ENCODE assay signal across 19 mouse cellular contexts in the genomic region with DNA sequence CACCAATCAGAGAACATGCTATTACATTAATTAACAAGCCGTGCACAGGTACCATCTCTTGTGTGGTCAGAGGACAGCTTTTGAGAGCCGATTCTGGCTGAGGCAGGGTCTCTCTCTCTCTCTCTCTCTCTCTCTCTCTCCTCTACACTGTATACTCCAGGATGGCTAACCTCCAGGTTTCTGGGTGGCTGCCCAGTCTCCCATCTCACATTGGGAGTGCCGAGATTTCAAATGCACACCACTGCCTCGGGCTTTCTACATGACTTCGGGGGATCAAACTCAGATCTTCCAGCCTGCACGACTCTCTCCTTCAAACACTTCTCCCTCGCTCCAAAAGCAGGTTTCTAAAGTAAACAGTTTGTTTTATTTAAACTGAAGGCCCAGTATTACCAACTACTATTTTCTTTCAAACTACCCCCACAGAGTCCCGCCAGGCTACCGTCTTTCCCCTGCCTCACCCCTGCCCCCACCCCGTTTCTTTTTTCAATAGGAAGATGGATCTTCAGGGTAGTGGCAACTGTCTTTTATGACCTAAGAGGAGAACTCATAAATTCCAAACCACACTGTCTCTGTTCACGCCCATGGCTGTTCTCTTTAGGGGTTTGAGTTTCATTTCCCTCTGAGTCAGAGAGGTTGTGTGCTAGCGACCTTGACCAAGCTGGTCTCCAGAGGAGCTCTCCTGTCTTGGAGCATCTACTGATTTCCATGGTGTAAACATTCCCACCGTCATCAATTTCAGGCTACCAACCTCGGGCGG. TPM values are rescaled to one million over a fixed set of nuclear protein-coding genes. Genes with fewer than 3 reads are reported as not detected.
DNase-seq lines count a peak whose midpoint lies in the region; ATAC-seq and TF ChIP-seq lines count a peak whose summit lies in the region.
"Had no signal": no experiment of that assay in that cellular context is flagged by ENCODE, and none has a peak within 500 bp of the region (broad histone marks: within the 10 kb centered on the region; RNA-seq: fewer than 3 reads in every experiment).

No protein-coding gene starts in this region.

- H3K9me3 ChIP-seq in intestine, embryonic 15.5 days = no peaks in the 10 kb centered on the region
- no peaks in the 10 kb centered on the region for H3K9me3 ChIP-seq in intestine, postnatal 0 days (ENCODE audit: control insufficient read depth)
- no peaks in the 10 kb centered on the region for H3K9me3 ChIP-seq in lung, embryonic 14.5 days (ENCODE audit: low read depth, low read length)
- H3K9me3 ChIP-seq in limb, embryonic 13.5 days = no peaks in the 10 kb centered on the region
- H3K9me3 ChIP-seq: embryonic facial prominence, embryonic 10.5 days; heart, embryonic 15.5 days had no signal

- 45% methylated on average over 15 of the region's 15 CpGs for WGBS in intestine, embryonic 15.5 days
- 48% methylated on average over 15 of the region's 15 CpGs for WGBS in intestine, postnatal 0 days
- 42% methylated on average over 15 of the region's 15 CpGs for WGBS in lung, embryonic 14.5 days
- 60% methylated on average over 15 of the region's 15 CpGs for WGBS in limb, embryonic 13.5 days

- H3K9ac ChIP-seq in intestine, embryonic 15.5 days = no peak overlapping the region
- no peak overlapping the region for H3K9ac ChIP-seq in intestine, postnatal 0 days (ENCODE audit: low read depth, low read length)
- H3K9ac ChIP-seq in lung, embryonic 14.5 days = no peak overlapping the region
- H3K9ac ChIP-seq in limb, embryonic 13.5 days = no peak overlapping the region
- H3K9ac ChIP-seq: heart, embryonic 15.5 days had no signal

- no peak overlapping the region for H3K4me3 ChIP-seq in intestine, embryonic 15.5 days (replicated peaks)
- no peak overlapping the region for H3K4me3 ChIP-seq in intestine, postnatal 0 days (ENCODE audit: low read depth, low read length)
- H3K4me3 ChIP-seq in lung, embryonic 14.5 days (ENCODE audit: low read depth, low read length) = no peak overlapping the region
- H3K4me3 ChIP-seq in limb, embryonic 13.5 days = no peak overlapping the region
- H3K4me3 ChIP-seq: embryonic facial prominence, embryonic 10.5 days; heart, adult 2 months; heart, embryonic 15.5 days had no signal

- TF ChIP-seq POLR2A in brain, embryonic 14.5 days (IDR thresholded peaks at IDR 0.05; ENCODE audit: borderline replicate concordance, extremely low read depth, insufficient read depth, insufficient read length, poor library complexity, severe bottlenecking) = no peak

- H3K4me1 ChIP-seq in intestine, embryonic 15.5 days (replicated peaks) = peaks cover 8% of the 10 kb centered on the region; the same call in 1 of the 2 replicates
- no peaks in the 10 kb centered on the region for H3K4me1 ChIP-seq in intestine, postnatal 0 days (replicated peaks; ENCODE audit: control insufficient read depth, insufficient read depth, low read length)
- peaks cover 3% of the 10 kb centered on the region; the same call in 1 of the 2 replicates for H3K4me1 ChIP-seq in lung, embryonic 14.5 days (ENCODE audit: insufficient read depth)
- H3K4me1 ChIP-seq in limb, embryonic 13.5 days = peaks cover 41% of the 10 kb centered on the region

- no peaks in the 10 kb centered on the region for H3K36me3 ChIP-seq in intestine, embryonic 15.5 days
- H3K36me3 ChIP-seq in intestine, postnatal 0 days (ENCODE audit: control insufficient read depth, insufficient read depth) = no peaks in the 10 kb centered on the region
- no peaks in the 10 kb centered on the region for H3K36me3 ChIP-seq in lung, embryonic 14.5 days (ENCODE audit: insufficient read depth)
- H3K36me3 ChIP-seq in limb, embryonic 13.5 days = no peaks in the 10 kb centered on the region
- H3K36me3 ChIP-seq: embryonic facial prominence, embryonic 10.5 days; G1E; heart, embryonic 15.5 days had no signal

- peak; percentile 56 for DNase-seq in lung, embryonic 14.5 days
- no peak for DNase-seq in lung, postnatal 25 days (ENCODE audit: low spot score)
- DNase-seq in brain, embryonic 14.5 days (ENCODE audit: low read depth) = peak; percentile 27
- no peak for DNase-seq in heart, postnatal 25 days (ENCODE audit: low spot score)
- no peak for DNase-seq in layer of hippocampus, adult 18-20 months (ENCODE audit: low spot score in 2 of 2)
- DNase-seq: adrenal gland, postnatal 25 days; cerebellum, adult 2 months; gastrocnemius, postnatal 14 days; heart, adult 2 months; heart, postnatal 14 days had no signal

- no peak overlapping the region for H3K4me2 ChIP-seq in intestine, embryonic 15.5 days (replicated peaks)
- H3K4me2 ChIP-seq in intestine, postnatal 0 days (replicated peaks; ENCODE audit: low read depth) = no peak overlapping the region
- H3K4me2 ChIP-seq in lung, embryonic 14.5 days = no peak overlapping the region
- no peak overlapping the region for H3K4me2 ChIP-seq in limb, embryonic 13.5 days (replicated peaks)
- H3K4me2 ChIP-seq: heart, embryonic 11.5 days; heart, embryonic 15.5 days had no signal

- no peak overlapping the region for H3K27ac ChIP-seq in intestine, embryonic 15.5 days
- H3K27ac ChIP-seq in intestine, postnatal 0 days (ENCODE audit: low read depth, low read length) = no peak overlapping the region
- no peak overlapping the region for H3K27ac ChIP-seq in lung, embryonic 14.5 days (ENCODE audit: low read depth)
- 0 out of 2 replicates have a peak overlapping the region, but pooled peaks have one; percentile 22 for H3K27ac ChIP-seq in limb, embryonic 13.5 days
- H3K27ac ChIP-seq: embryonic facial prominence, embryonic 10.5 days; heart, adult 2 months; heart, embryonic 15.5 days had no signal

- TF ChIP-seq CTCF in intestine, postnatal 0 days (IDR thresholded peaks at IDR 0.05; ENCODE audit: low read depth) = no peak
- TF ChIP-seq CTCF in lung, embryonic 14.5 days (IDR thresholded peaks at IDR 0.05; ENCODE audit: low read depth) = no peak
- no peak for TF ChIP-seq CTCF in brain, embryonic 14.5 days (IDR thresholded peaks at IDR 0.05; ENCODE audit: borderline replicate concordance, extremely low read depth, insufficient read depth, insufficient read length)

- H3K27me3 ChIP-seq in intestine, embryonic 15.5 days (replicated peaks) = no peaks in the 10 kb centered on the region
- no peaks in the 10 kb centered on the region for H3K27me3 ChIP-seq in intestine, postnatal 0 days (replicated peaks; ENCODE audit: control insufficient read depth, insufficient read depth, low read length)
- no peaks in the 10 kb centered on the region for H3K27me3 ChIP-seq in lung, embryonic 14.5 days (ENCODE audit: insufficient read depth, low read length)
- no peaks in the 10 kb centered on the region for H3K27me3 ChIP-seq in limb, embryonic 13.5 days
- H3K27me3 ChIP-seq: heart, embryonic 15.5 days had no signal

- ATAC-seq in intestine, embryonic 15.5 days = 0 out of 2 replicates have a peak, but pooled peaks have one; percentile 39
- no peak for ATAC-seq in intestine, postnatal 0 days
- ATAC-seq in lung, embryonic 14.5 days (ENCODE audit: insufficient read depth) = no peak
- no peak for ATAC-seq in limb, embryonic 13.5 days (ENCODE audit: low FRiP score, low read depth)
- ATAC-seq: forebrain, embryonic 16.5 days; hindbrain, embryonic 16.5 days had no signal

- intact Hi-C loops in heart, postnatal 25 days (cut with DNase I) = no loop called here

RNA-seq across cellular contexts. Expression of a gene that starts 43.5 kb away (rescaled TPM):
- 4.7 and 5.4 TPM in 2 replicates for polyA plus RNA-seq in intestine, embryonic 15.5 days (2015; fragmentation: Nextera tagmentation; extraction: Ambion mirVana)
- polyA plus RNA-seq in intestine, postnatal 0 days (2015; fragmentation: Nextera tagmentation; extraction: Ambion mirVana) = 3.1 and 3.8 TPM in 2 replicates
- 13.0 and 15.5 TPM in 2 replicates for polyA plus RNA-seq in lung, embryonic 14.5 days (2014; fragmentation: Nextera tagmentation; extraction: Ambion mirVana)
- 32.4 and 42.2 TPM in 2 replicates for polyA plus RNA-seq in brain, embryonic 14.5 days (2012; rRNA removed)
- polyA plus RNA-seq in limb, embryonic 13.5 days (2015; fragmentation: Nextera tagmentation; extraction: Ambion mirVana) = 18.1 and 19.7 TPM in 2 replicates
- total RNA-seq in heart, postnatal 25 days (2021) = 1 to 10 TPM; 5.2 to 6.0 TPM
- total RNA-seq in layer of hippocampus, adult 18-20 months (2021) = 10 to 100 TPM; 30.6 to 33.8 TPM
- total RNA-seq: G1E had no signal
- polyA plus RNA-seq: G1E had no signal

Comparison
In these comparisons a context has a peak if more than half of its experiments do, and no peak if none do; other contexts are left out.
1. DNase-seq: peak in lung, embryonic 14.5 days (single experiment) and brain, embryonic 14.5 days (single experiment); none in lung, postnatal 25 days (single experiment), heart, postnatal 25 days (single experiment) and layer of hippocampus, adult 18-20 months (0 of 2).